Comparison of ENCODE assay signal across 8 mouse cellular contexts in the genomic region with DNA sequence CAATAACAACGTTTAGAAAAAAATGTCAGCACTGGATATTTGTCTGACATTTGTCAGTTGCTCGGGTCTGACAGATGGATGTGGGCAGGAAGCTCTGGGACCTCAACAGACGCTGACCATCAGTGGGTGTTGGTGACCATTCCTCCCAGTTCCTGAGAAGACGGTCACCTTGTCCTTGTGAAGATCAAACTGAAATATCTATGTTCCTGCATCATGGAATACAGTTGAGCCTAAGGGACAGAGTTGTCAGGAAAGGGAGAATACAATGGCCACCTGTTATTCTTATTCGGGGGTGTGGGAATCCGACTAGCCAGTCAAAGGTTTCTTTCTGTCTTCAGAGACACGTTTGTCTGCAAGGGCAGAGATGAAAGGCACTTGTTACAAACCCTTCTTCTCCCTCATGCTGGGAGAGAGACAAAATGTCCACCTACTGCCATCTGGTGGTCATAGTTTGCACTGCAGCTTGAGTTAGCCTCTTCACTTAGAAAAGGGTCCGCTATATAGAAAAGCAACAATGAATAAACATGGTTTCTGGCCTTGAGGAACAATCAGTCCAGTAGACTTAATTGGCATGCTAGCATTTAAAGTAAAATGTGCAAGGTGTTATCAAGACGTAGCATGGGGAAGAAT. TPM values are rescaled to one million over a fixed set of nuclear protein-coding genes. Genes with fewer than 3 reads are reported as not detected.
DNase-seq lines count a peak whose midpoint lies in the region; ATAC-seq lines count a peak whose summit lies in the region.

No protein-coding gene starts in this region.

- 0 out of 2 replicates have a peak, but pooled peaks have one; percentile 50 for ATAC-seq in intestine, embryonic 14.5 days (replicated peaks; ENCODE audit: low FRiP score, low TSS enrichment, low read depth)
- ATAC-seq in intestine, embryonic 16.5 days: no peak

- no peaks in the 10 kb centered on the region for H3K27me3 ChIP-seq in intestine, embryonic 14.5 days (replicated peaks; ENCODE audit: control insufficient read depth, insufficient read depth, low read length)
- no peaks in the 10 kb centered on the region for H3K27me3 ChIP-seq in intestine, embryonic 16.5 days (replicated peaks; ENCODE audit: control insufficient read depth, insufficient read depth, low read length)

- no peaks in the 10 kb centered on the region for H3K36me3 ChIP-seq in intestine, embryonic 14.5 days (ENCODE audit: control insufficient read depth, insufficient read depth, low read length)
- H3K36me3 ChIP-seq in intestine, embryonic 16.5 days (ENCODE audit: control insufficient read depth, insufficient read depth, low read length): no peaks in the 10 kb centered on the region

- H3K4me1 ChIP-seq in intestine, embryonic 14.5 days (replicated peaks; ENCODE audit: control insufficient read depth, insufficient read depth, low read length): no peaks in the 10 kb centered on the region
- H3K4me1 ChIP-seq in intestine, embryonic 16.5 days (ENCODE audit: control insufficient read depth, insufficient read depth, low read length): no peaks in the 10 kb centered on the region

- H3K27ac ChIP-seq in intestine, embryonic 14.5 days (ENCODE audit: low read depth): no peak overlapping the region
- no peak overlapping the region for H3K27ac ChIP-seq in intestine, embryonic 16.5 days (ENCODE audit: low read length)

- H3K9me3 ChIP-seq in intestine, embryonic 14.5 days (ENCODE audit: control insufficient read depth, low read length): no peaks in the 10 kb centered on the region
- H3K9me3 ChIP-seq in intestine, embryonic 16.5 days (ENCODE audit: control insufficient read depth, low read length): no peaks in the 10 kb centered on the region

- no peak overlapping the region for H3K4me2 ChIP-seq in intestine, embryonic 14.5 days (ENCODE audit: low read length)
- no peak overlapping the region for H3K4me2 ChIP-seq in intestine, embryonic 16.5 days (ENCODE audit: low read depth, low read length)

- 41% methylated on average over 9 of the region's 9 CpGs for WGBS in intestine, embryonic 14.5 days
- 37% methylated on average over 9 of the region's 9 CpGs for WGBS in intestine, embryonic 16.5 days

- peak; percentile 97 for DNase-seq in intestine, embryonic 14.5 days (ENCODE audit: low spot score)
- peak; percentile 81 to 88 for DNase-seq in cerebellum, postnatal 4 days (ENCODE audit: low spot score in 2 of 2)
- peak; percentile 75 to 80 for DNase-seq in gastrocnemius, adult 8-10 months (ENCODE audit: low spot score in 2 of 2)
- DNase-seq in kidney, adult 11 months: peak; percentile 49
- DNase-seq in left cerebral cortex, postnatal 36 days (ENCODE audit: low spot score in 2 of 2): peak; percentile 71 to 79
- DNase-seq in monocyte, adult 2 months (ENCODE audit: low read depth in 1 of 2, low spot score in 2 of 2): peak; percentile 11 to 51
- DNase-seq in spleen, postnatal 14 days (ENCODE audit: low spot score in 2 of 2): peak; percentile 41 to 69

- intact Hi-C loops in left cerebral cortex, postnatal 36 days (cut with DNase I): loop anchor here (1.0 to 10.0 kb wide), 4 partner anchors 51 to 1281 kb away; no protein-coding TSS in a partner anchor

- no peak overlapping the region for H3K4me3 ChIP-seq in intestine, embryonic 14.5 days (ENCODE audit: low read depth, low read length)
- no peak overlapping the region for H3K4me3 ChIP-seq in intestine, embryonic 16.5 days (ENCODE audit: low read length)

- no peak overlapping the region for H3K9ac ChIP-seq in intestine, embryonic 14.5 days (ENCODE audit: low read length)
- H3K9ac ChIP-seq in intestine, embryonic 16.5 days (ENCODE audit: low read depth, low read length): no peak overlapping the region

RNA-seq across cellular contexts. Expression of a gene that starts 23.0 kb away (rescaled TPM):
- 0.22 TPM in 1 of 2 replicates, not detected in the other for polyA plus RNA-seq in intestine, embryonic 14.5 days (2014; fragmentation: Nextera tagmentation; extraction: Ambion mirVana)
- 0.21 TPM in 1 of 2 replicates, not detected in the other for polyA plus RNA-seq in intestine, embryonic 16.5 days (2015; fragmentation: Nextera tagmentation; extraction: Ambion mirVana)
- total RNA-seq in gastrocnemius, adult 8-10 months (2022): not detected
- total RNA-seq in left cerebral cortex, postnatal 36 days (2021): not detected

Comparison
In these comparisons a context has a peak if more than half of its experiments do, and no peak if none do; other contexts are left out.
1. DNase-seq: peak in every context shown above with its lines; median percentile 97 in intestine, embryonic 14.5 days; 84 in cerebellum, postnatal 4 days; 78 in gastrocnemius, adult 8-10 months; 75 in left cerebral cortex, postnatal 36 days; 55 in spleen, postnatal 14 days; 49 in kidney, adult 11 months; 31 in monocyte, adult 2 months.